Mouse (Mus musculus) neural tube, embryonic 13.5 days (tissue): Measurements from ENCODE around the gene Cops9. TPM values are rescaled to one million over a fixed set of nuclear protein-coding genes. Genes with fewer than 3 reads are reported as not detected.

Source experiments
- ATAC-seq: fragments of 200-750 bp; cut with Nextera tagmentation; 2 replicates; pipeline ENCODE4 v1.8.0; 2017; ENCODE audit warnings: low read depth, mild to moderate bottlenecking, moderate TSS enrichment, moderate library complexity
- H3K27ac ChIP-seq: fragments of 300-500 bp; sonication (generic); replicated peaks from 2 replicates; pipeline ENCODE4 v1.5.1; 2015; ENCODE audit warnings: moderate library complexity, mild to moderate bottlenecking, inconsistent platforms
- H3K27me3 ChIP-seq: fragments of 300-500 bp; sonication (generic); 2 replicates; pipeline ENCODE4 v1.6.1; 2015; ENCODE audit warnings: mild to moderate bottlenecking, inconsistent platforms
- H3K36me3 ChIP-seq: fragments of 300-500 bp; sonication (generic); 2 replicates; pipeline ENCODE4 v1.6.1; 2015; ENCODE audit warnings: mild to moderate bottlenecking, inconsistent platforms
- H3K4me1 ChIP-seq: fragments of 300-500 bp; sonication (generic); replicated peaks from 2 replicates; pipeline ENCODE4 v1.6.1; 2015; ENCODE audit warnings: inconsistent platforms
- H3K4me2 ChIP-seq: fragments of 300-500 bp; sonication (generic); 2 replicates; pipeline ENCODE4 v1.6.1; 2015; ENCODE audit warnings: inconsistent platforms, mild to moderate bottlenecking, moderate library complexity
- H3K4me3 ChIP-seq: fragments of 300-500 bp; sonication (generic); 2 replicates; pipeline ENCODE4 v1.5.1; 2015; ENCODE audit warnings: mild to moderate bottlenecking, inconsistent platforms
- H3K9ac ChIP-seq: fragments of 300-500 bp; sonication (generic); 2 replicates; pipeline ENCODE4 v1.6.1; 2015; ENCODE audit warnings: moderate library complexity, mild to moderate bottlenecking, inconsistent platforms
- H3K9me3 ChIP-seq: fragments of 300-500 bp; sonication (generic); 2 replicates; pipeline ENCODE4 v1.6.1; 2016; ENCODE audit warnings: inconsistent platforms
- WGBS: fragments of 180-500 bp; shearing (Covaris S2); methylation state at CpG from one replicate; pipeline ENCODE4 v1.1.7; 2015; 5-methylcytosine and 5-hydroxymethylcytosine counted together
- polyA plus RNA-seq: library from polyadenylated mRNA; unstranded; fragments of >200 nt; fragmentation: Nextera tagmentation; extraction: Ambion mirVana; gene quantifications from 2 replicates; pipeline ENCODE4 v1.2.1, GENCODE M21; 2015

The Cops9 gene
- polyA plus RNA-seq, 1 experiment from 2014 or later, result 589 TPM

GRCm38 (mm10) chr1:92667106-92667505 is 25.3 kb upstream of the Cops9 start:
- Histone ChIP-seq H3K9ac (no peak overlapping the region), H3K36me3 (no peaks in the 10 kb centered on the region), H3K4me2 (no peak overlapping the region), H3K27ac (no peak overlapping the region), H3K4me3 (no peak overlapping the region), H3K4me1 (no peaks in the 10 kb centered on the region), H3K9me3 (no peaks in the 10 kb centered on the region), H3K27me3 (no peaks in the 10 kb centered on the region; the same call in 1 of the 2 replicates)
- 77% methylated on average over 6 of the region's 6 CpGs for WGBS
- no peak for ATAC-seq

GRCm38 (mm10) chr1:92659392-92659791 is 17.6 kb upstream of the Cops9 start:
- no peak overlapping the region for H3K27ac ChIP-seq
- WGBS, result 71% methylated on average over 5 of the region's 5 CpGs
- H3K9me3 ChIP-seq, result no peaks in the 10 kb centered on the region
- no peak overlapping the region for H3K4me3 ChIP-seq
- peaks cover 9% of the 10 kb centered on the region; the same call in 1 of the 2 replicates for H3K4me1 ChIP-seq
- H3K36me3 ChIP-seq, result no peaks in the 10 kb centered on the region
- no peak overlapping the region for H3K9ac ChIP-seq
- H3K27me3 ChIP-seq, result peaks cover 4% of the 10 kb centered on the region; the same call in 1 of the 2 replicates
- H3K4me2 ChIP-seq, result no peak overlapping the region
- no peak for ATAC-seq

GRCm38 (mm10) chr1:92657025-92657820 is 15.4 kb upstream of the Cops9 start:
- H3K9me3 ChIP-seq, result no peaks in the 10 kb centered on the region
- no peak overlapping the region for H3K27ac ChIP-seq
- no peak overlapping the region for H3K9ac ChIP-seq
- H3K4me3 ChIP-seq, result no peak overlapping the region
- H3K4me1 ChIP-seq, result peaks cover 9% of the 10 kb centered on the region; the same call in 1 of the 2 replicates
- peaks cover 4% of the 10 kb centered on the region; the same call in 1 of the 2 replicates for H3K27me3 ChIP-seq
- H3K4me2 ChIP-seq, result no peak overlapping the region
- 53% methylated on average over 11 of the region's 11 CpGs for WGBS
- peak; percentile 78 for ATAC-seq
- H3K36me3 ChIP-seq, result no peaks in the 10 kb centered on the region

- H3K4me2 ChIP-seq, result no peak overlapping the region
- no peak for ATAC-seq
- 71% methylated on average over 2 of the region's 2 CpGs for WGBS
- peaks cover 21% of the 10 kb centered on the region for H3K4me1 ChIP-seq
- H3K27me3 ChIP-seq, result peaks cover 4% of the 10 kb centered on the region; the same call in 1 of the 2 replicates
- H3K4me3 ChIP-seq, result no peak overlapping the region
- H3K9ac ChIP-seq, result no peak overlapping the region
- H3K9me3 ChIP-seq, result no peaks in the 10 kb centered on the region
- no peak overlapping the region for H3K27ac ChIP-seq
- H3K36me3 ChIP-seq, result no peaks in the 10 kb centered on the region
Observed at GRCm38 (mm10) chr1:92654676-92655075, 12.9 kb upstream of the Cops9 start.

- no peak overlapping the region for H3K4me2 ChIP-seq
- ATAC-seq, result no peak
- H3K4me1 ChIP-seq, result peaks cover 21% of the 10 kb centered on the region
- peaks cover 7% of the 10 kb centered on the region; the same call in 1 of the 2 replicates for H3K27me3 ChIP-seq
- no peak overlapping the region for H3K4me3 ChIP-seq
- no peaks in the 10 kb centered on the region for H3K36me3 ChIP-seq
- 90% methylated on average over 3 of the region's 3 CpGs for WGBS
- no peak overlapping the region for H3K27ac ChIP-seq
- no peak overlapping the region for H3K9ac ChIP-seq
- no peaks in the 10 kb centered on the region for H3K9me3 ChIP-seq
Observed at GRCm38 (mm10) chr1:92653179-92653578, 11.4 kb upstream of the Cops9 start.

GRCm38 (mm10) chr1:92651467-92651866 is 9.7 kb upstream of the Cops9 start:
- Histone ChIP-seq H3K36me3 (no peaks in the 10 kb centered on the region), H3K27ac (no peak overlapping the region), H3K9me3 (no peaks in the 10 kb centered on the region), H3K27me3 (peaks cover 7% of the 10 kb centered on the region; the same call in 1 of the 2 replicates), H3K9ac (no peak overlapping the region), H3K4me1 (peaks cover 19% of the 10 kb centered on the region), H3K4me3 (no peak overlapping the region), H3K4me2 (no peak overlapping the region)
- WGBS, result 35% methylated on average over 3 of the region's 3 CpGs
- ATAC-seq, result no peak

GRCm38 (mm10) chr1:92648673-92649072 is 6.9 kb upstream of the Cops9 start, which contains the start of gene Otos:
Otos (minus strand) TSS chr1:92648841.
- Histone ChIP-seq H3K27me3 (peaks cover 4% of the 10 kb centered on the region), H3K9ac (no peak within 1 kb of the TSS), H3K9me3 (no peaks in the 10 kb centered on the region), H3K36me3 (no peaks in the 10 kb centered on the region), H3K4me1 (peaks cover 19% of the 10 kb centered on the region), H3K27ac (no peak within 1 kb of the TSS), H3K4me3 (no peak within 1 kb of the TSS), H3K4me2 (no peak within 1 kb of the TSS)
- 29% methylated on average over 8 of the region's 8 CpGs for WGBS
- ATAC-seq, result peak; percentile 58; the same call in 1 of the 2 replicates

GRCm38 (mm10) chr1:92648197-92648596 is 6.4 kb upstream of the Cops9 start:
- H3K4me3 ChIP-seq, result no peak overlapping the region
- H3K9ac ChIP-seq, result no peak overlapping the region
- H3K4me1 ChIP-seq, result peaks cover 19% of the 10 kb centered on the region
- no peaks in the 10 kb centered on the region for H3K36me3 ChIP-seq
- H3K27ac ChIP-seq, result no peak overlapping the region
- no peaks in the 10 kb centered on the region for H3K9me3 ChIP-seq
- no peak overlapping the region for H3K4me2 ChIP-seq
- 50% methylated on average over 10 of the region's 10 CpGs for WGBS
- peak; percentile 29; the same call in 1 of the 2 replicates for ATAC-seq
- H3K27me3 ChIP-seq, result peaks cover 4% of the 10 kb centered on the region

GRCm38 (mm10) chr1:92647752-92648151 is 6.0 kb upstream of the Cops9 start:
- no peak overlapping the region for H3K4me2 ChIP-seq
- ATAC-seq, result peak; percentile 34; the same call in 1 of the 2 replicates
- no peak overlapping the region for H3K9ac ChIP-seq
- peaks cover 19% of the 10 kb centered on the region for H3K4me1 ChIP-seq
- H3K36me3 ChIP-seq, result no peaks in the 10 kb centered on the region
- no peaks in the 10 kb centered on the region for H3K9me3 ChIP-seq
- no peak overlapping the region for H3K27ac ChIP-seq
- 9% methylated on average over 8 of the region's 8 CpGs for WGBS
- H3K27me3 ChIP-seq, result peaks cover 4% of the 10 kb centered on the region
- no peak overlapping the region for H3K4me3 ChIP-seq

GRCm38 (mm10) chr1:92647026-92647425 is 5.2 kb upstream of the Cops9 start:
- Histone ChIP-seq H3K9me3 (no peaks in the 10 kb centered on the region), H3K27ac (no peak overlapping the region), H3K36me3 (no peaks in the 10 kb centered on the region), H3K4me3 (no peak overlapping the region), H3K4me2 (no peak overlapping the region), H3K9ac (no peak overlapping the region), H3K27me3 (peaks cover 4% of the 10 kb centered on the region), H3K4me1 (peaks cover 25% of the 10 kb centered on the region)
- 81% methylated on average over 4 of the region's 4 CpGs for WGBS
- no peak for ATAC-seq

GRCm38 (mm10) chr1:92646601-92647000 is 4.8 kb upstream of the Cops9 start:
- Histone ChIP-seq H3K36me3 (no peaks in the 10 kb centered on the region), H3K4me3 (no peak overlapping the region), H3K27ac (no peak overlapping the region), H3K27me3 (peaks cover 4% of the 10 kb centered on the region), H3K4me1 (peaks cover 22% of the 10 kb centered on the region), H3K9ac (no peak overlapping the region), H3K4me2 (no peak overlapping the region), H3K9me3 (no peaks in the 10 kb centered on the region)
- 59% methylated on average over 7 of the region's 7 CpGs for WGBS
- no peak for ATAC-seq

GRCm38 (mm10) chr1:92646111-92646510 is 4.3 kb upstream of the Cops9 start:
- Histone ChIP-seq H3K27me3 (peaks cover 4% of the 10 kb centered on the region), H3K4me2 (no peak overlapping the region), H3K27ac (no peak overlapping the region), H3K9me3 (no peaks in the 10 kb centered on the region), H3K9ac (no peak overlapping the region), H3K4me3 (no peak overlapping the region), H3K36me3 (no peaks in the 10 kb centered on the region), H3K4me1 (peaks cover 18% of the 10 kb centered on the region)
- WGBS, result 63% methylated on average over 2 of the region's 2 CpGs
- no peak for ATAC-seq
